Mouse (Mus musculus) left cerebral cortex, postnatal 36 days (tissue): ENCODE measurements around the gene Olfr1195. TPM values are rescaled to one million over a fixed set of nuclear protein-coding genes. Genes with fewer than 3 reads are reported as not detected.
"Not testable (repeated sequence)": the region's sequence is repeated elsewhere in the genome, so short reads cannot be mapped to it uniquely, and the experiment has no call there.

ENCODE experiments used
- DNase-seq, 2 experiments: peaks; one replicate each; pipeline ENCODE4 v3.0.0; 2021 to 2022; ENCODE audit warnings: low spot score in 2 of 2, mixed read lengths in 1 of 2
- intact Hi-C: fragments of 180-260 bp; cut with DNase I; formaldehyde crosslinking; loops from one replicate; pipeline ENCODE4 v1.15.1; 2025
- total RNA-seq, 2 experiments: library from RNA; stranded (reverse); gene quantifications; 2 replicates each; pipeline ENCODE4 v1.2.3; 2021

Olfr1195 gene
- total RNA-seq: not detected

GRCm38 (mm10) chr2:88689087-88689486 lies at the start of gene Olfr1195:
Gene Olfr1195, minus strand, starts transcription at chr2:88689187.
- no peak for DNase-seq
- intact Hi-C loops: no loop called here

GRCm38 (mm10) chr2:88732266-88732665 lies 43.3 kb upstream of the Olfr1195 start, which contains the start of gene Olfr1197:
Gene Olfr1197, minus strand, starts transcription at chr2:88732366.
- intact Hi-C loops: no loop called here
- no peak for DNase-seq

- intact Hi-C loops: no loop called here
- no peak for DNase-seq
Measured at GRCm38 (mm10) chr2:88704497-88704896, 15.5 kb upstream of the Olfr1195 start, which contains the start of gene Olfr1196. Gene Olfr1196, minus strand, starts transcription at chr2:88704597.

GRCm38 (mm10) chr2:88675328-88675727 lies 13.7 kb downstream of the Olfr1195 start, which contains the start of gene Olfr1193:
Gene Olfr1193, plus strand, starts transcription at chr2:88675628.
- DNase-seq, intact Hi-C loops: not testable (repeated sequence)

GRCm38 (mm10) chr2:88648209-88648608 lies 40.8 kb downstream of the Olfr1195 start, which contains the start of gene Olfr1192-ps1:
Gene Olfr1192-ps1, plus strand, starts transcription at chr2:88648509.
- DNase-seq: no peak
- intact Hi-C loops: no loop called here

- intact Hi-C loops, DNase-seq: not testable (repeated sequence)
Measured at GRCm38 (mm10) chr2:88640242-88640641, 48.7 kb downstream of the Olfr1195 start, which contains the start of gene Olfr1191-ps1. Gene Olfr1191-ps1, plus strand, starts transcription at chr2:88640542.

Other genes starting within 250 kb of the Olfr1195 start
- gene Gm13757, start 240.1 kb downstream of the Olfr1195 start, total RNA-seq: not detected
- not detected for gene Olfr1183, start 234.3 kb downstream of the Olfr1195 start, total RNA-seq
- gene Olfr1184, start 205.6 kb downstream of the Olfr1195 start, total RNA-seq: not detected
- gene Olfr1185-ps1, start 195.9 kb downstream of the Olfr1195 start, total RNA-seq: not detected
- gene Olfr1186, start 170.6 kb downstream of the Olfr1195 start, total RNA-seq: not detected
- gene Olfr1188, start 132.3 kb downstream of the Olfr1195 start, total RNA-seq: not detected
- gene Olfr1189, start 102.7 kb downstream of the Olfr1195 start, total RNA-seq: not detected
- under 1 TPM in 1 of 2 experiments, not detected in 1; 0.05 TPM for gene Olfr1191-ps1, start 48.6 kb downstream of the Olfr1195 start, total RNA-seq
- gene Olfr1192-ps1, start 40.7 kb downstream of the Olfr1195 start, total RNA-seq: not detected
- not detected for gene Olfr1193, start 13.6 kb downstream of the Olfr1195 start, total RNA-seq
- gene Olfr1196, start 15.4 kb upstream of the Olfr1195 start, total RNA-seq: not detected
- not detected for gene Olfr1197, start 43.2 kb upstream of the Olfr1195 start, total RNA-seq
- not detected for gene Olfr1198, start 62.2 kb upstream of the Olfr1195 start, total RNA-seq
- not detected for gene Olfr1199, start 71.3 kb upstream of the Olfr1195 start, total RNA-seq
- gene Olfr1200, start 81.3 kb upstream of the Olfr1195 start, total RNA-seq: not detected
- not detected for gene Olfr1201, start 103.8 kb upstream of the Olfr1195 start, total RNA-seq
- not detected for gene Olfr1202, start 125.3 kb upstream of the Olfr1195 start, total RNA-seq
- gene Olfr1205, start 140.6 kb upstream of the Olfr1195 start, total RNA-seq: not detected
- not detected for gene Olfr1204, start 160.1 kb upstream of the Olfr1195 start, total RNA-seq
- gene Olfr1206, start 174.0 kb upstream of the Olfr1195 start, total RNA-seq: not detected
- gene Olfr1208, start 213.1 kb upstream of the Olfr1195 start, total RNA-seq: not detected
- gene Olfr1209, start 226.0 kb upstream of the Olfr1195 start, total RNA-seq: not detected
- not detected for gene Olfr1211, start 248.9 kb upstream of the Olfr1195 start, total RNA-seq